Mouse (Mus musculus) lung, adult 2 months (tissue): ENCODE measurements at regions not wholly inside any gene's neighbourhood (a gene's known extent, or its start where the extent isn't known, plus 50 kb on each side); places are given as distances from the start of the nearest gene placed in this dataset.

Experiments
- DNase-seq: peaks from one replicate; pipeline ENCODE4 v3.0.0; 2022
- H3K4me1 ChIP-seq: fragments of 200-500 bp; 2 replicates; pipeline ENCODE4 v1.6.1; 2011; ENCODE audit warnings: low read length; ENCODE audit not compliant: control insufficient read depth, insufficient read depth
- H3K4me3 ChIP-seq: fragments of 200-500 bp; replicated peaks from 2 replicates; pipeline ENCODE3; 2011; ENCODE audit warnings: low read depth, mild to moderate bottlenecking, control low read depth, low read length; ENCODE audit errors: extremely low read depth
- CTCF ChIP-seq: fragments of 200-500 bp; IDR thresholded peaks from 2 replicates; pipeline ENCODE4 v1.5.1; 2011; ENCODE audit warnings: mild to moderate bottlenecking, low read length, control low read depth; ENCODE audit not compliant: insufficient read depth
- POLR2A ChIP-seq: fragments of 200-500 bp; IDR thresholded peaks from 2 replicates; pipeline ENCODE4 v1.6.1; 2011; ENCODE audit warnings: low read depth, mild to moderate bottlenecking, control low read depth, low read length, borderline replicate concordance; ENCODE audit errors: extremely low read depth
- WGBS: fragments of 180-500 bp; shearing (Covaris S2); methylation state at CpG from one replicate; pipeline ENCODE4 v1.1.7; 2018; 5-methylcytosine and 5-hydroxymethylcytosine counted together

DNA sequence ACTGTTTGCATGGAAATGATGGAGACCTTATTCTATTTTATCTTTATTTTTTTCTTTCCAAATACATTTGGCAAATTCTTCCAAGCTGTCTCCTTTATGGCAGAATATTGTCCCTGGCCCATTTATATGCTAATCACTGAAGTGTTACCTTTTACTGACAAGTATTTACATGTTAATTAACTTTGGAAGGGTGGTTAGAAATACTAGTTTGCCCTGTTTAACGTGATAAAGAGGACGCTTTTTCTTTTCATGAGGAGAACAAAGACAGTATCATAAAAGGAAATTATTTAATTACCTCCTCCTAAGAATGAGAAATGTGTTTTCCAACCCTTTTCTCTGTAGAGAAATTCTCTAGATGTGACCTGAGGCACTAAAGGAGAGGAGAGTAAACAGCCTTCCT, 491.4 kb upstream of the Fam92a start:
- DNase-seq = no peak
- H3K4me1 ChIP-seq = no peaks in the 10 kb centered on the region
- 51% methylated on average over 2 of the region's 2 CpGs for WGBS
- TF ChIP-seq POLR2A (no peak), CTCF (no peak)
- no peak overlapping the region for H3K4me3 ChIP-seq

DNA sequence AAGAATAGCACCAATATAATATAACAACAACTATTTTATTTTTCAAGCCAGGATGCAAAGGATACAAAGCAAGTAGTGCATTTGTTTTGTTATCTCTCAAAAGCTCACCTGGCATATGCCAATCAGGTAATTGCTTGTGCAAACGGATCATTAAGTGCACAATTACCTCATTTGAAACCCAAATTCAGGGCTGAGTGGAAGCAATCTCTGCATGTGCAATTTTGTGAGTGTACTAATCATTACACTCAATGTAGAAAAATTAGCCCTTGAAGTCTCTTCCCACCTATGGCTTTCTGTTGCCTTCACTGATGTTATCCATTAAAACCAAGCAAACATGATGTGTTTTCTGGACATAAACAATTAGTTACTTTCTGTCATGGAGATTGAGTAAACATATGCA, 490.9 kb upstream of the Fam92a start:
- DNase-seq = no peak
- H3K4me3 ChIP-seq = no peak overlapping the region
- no peaks in the 10 kb centered on the region for H3K4me1 ChIP-seq
- no peak for TF ChIP-seq CTCF
- no peak for TF ChIP-seq POLR2A
- 70% methylated on average over 1 of the region's 1 CpGs for WGBS

DNA sequence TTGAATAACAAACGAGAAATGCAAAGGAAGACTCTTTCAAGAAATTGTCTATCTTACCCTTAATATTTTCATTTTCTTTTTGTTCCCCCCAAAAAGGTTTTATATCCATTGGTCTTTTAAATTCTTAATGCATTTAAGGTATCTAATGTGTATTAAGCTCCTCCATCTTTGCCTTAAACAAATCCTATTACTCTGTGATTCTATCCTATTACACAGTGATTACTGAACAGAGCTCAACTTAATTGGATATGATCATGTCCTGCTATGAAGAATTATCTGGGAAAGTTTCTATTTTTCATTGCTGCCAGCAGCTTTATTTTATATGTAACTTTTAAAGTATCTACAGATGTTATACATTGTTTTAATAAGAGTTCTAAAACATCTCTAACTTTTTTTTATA, 487.3 kb upstream of the Fam92a start:
- no peak for TF ChIP-seq CTCF
- no peak for TF ChIP-seq POLR2A
- Histone ChIP-seq H3K4me3 (no peak overlapping the region), H3K4me1 (peaks cover 4% of the 10 kb centered on the region; the same call in 1 of the 2 replicates)
- DNase-seq = no peak
- 90% methylated on average over 1 of the region's 1 CpGs for WGBS

DNA sequence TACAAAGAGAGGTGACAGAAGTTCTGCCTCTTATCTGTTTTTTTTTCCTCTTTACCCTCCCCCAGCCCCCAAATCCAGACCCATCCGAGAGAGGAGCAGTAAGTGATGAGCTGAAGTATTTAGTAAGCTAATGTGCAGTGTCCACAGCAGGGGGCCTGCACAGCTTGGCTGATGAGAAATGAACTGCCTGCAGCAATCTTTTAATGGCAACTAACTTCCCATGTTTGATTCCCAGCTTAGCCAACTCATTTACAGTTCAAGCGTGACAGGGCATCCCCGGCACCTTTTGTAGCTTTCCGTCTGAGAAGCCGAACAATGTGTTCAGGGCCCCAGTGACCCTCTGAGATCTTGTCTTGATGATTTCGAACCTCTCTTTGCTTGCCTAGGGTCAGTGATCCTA, 486.8 kb upstream of the Fam92a start:
- TF ChIP-seq CTCF (no peak), POLR2A (no peak)
- 74% methylated on average over 6 of the region's 6 CpGs for WGBS

DNA sequence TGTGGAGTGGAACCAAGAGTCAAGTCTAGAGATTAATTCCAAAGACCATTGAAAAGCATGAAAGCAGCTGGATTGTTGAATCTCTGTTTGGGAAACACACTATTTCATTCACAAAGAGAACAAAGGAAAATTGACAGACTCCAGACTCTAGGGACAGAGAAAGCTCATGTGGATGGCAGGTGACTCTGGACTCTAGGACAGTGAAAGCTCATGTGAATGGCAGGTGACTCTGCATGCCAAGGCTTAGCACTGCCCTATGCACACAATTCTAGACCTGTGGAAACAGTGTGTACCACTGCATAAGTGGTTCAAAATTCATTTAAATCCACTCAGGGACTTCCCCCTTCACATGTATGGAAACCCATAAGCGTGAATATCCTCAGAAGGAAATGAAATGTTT, 486.0 kb upstream of the Fam92a start:
- no peak for DNase-seq
- TF ChIP-seq CTCF = no peak
- no peak for TF ChIP-seq POLR2A
- WGBS = 91% methylated on average over 1 of the region's 1 CpGs
- Histone ChIP-seq H3K4me3 (no peak overlapping the region), H3K4me1 (peaks cover 4% of the 10 kb centered on the region; the same call in 1 of the 2 replicates)

More for the DNA sequence above, 486.8 kb upstream of the Fam92a start:
- H3K4me3 ChIP-seq = no peak overlapping the region
- peaks cover 4% of the 10 kb centered on the region; the same call in 1 of the 2 replicates for H3K4me1 ChIP-seq
- DNase-seq = no peak

DNA sequence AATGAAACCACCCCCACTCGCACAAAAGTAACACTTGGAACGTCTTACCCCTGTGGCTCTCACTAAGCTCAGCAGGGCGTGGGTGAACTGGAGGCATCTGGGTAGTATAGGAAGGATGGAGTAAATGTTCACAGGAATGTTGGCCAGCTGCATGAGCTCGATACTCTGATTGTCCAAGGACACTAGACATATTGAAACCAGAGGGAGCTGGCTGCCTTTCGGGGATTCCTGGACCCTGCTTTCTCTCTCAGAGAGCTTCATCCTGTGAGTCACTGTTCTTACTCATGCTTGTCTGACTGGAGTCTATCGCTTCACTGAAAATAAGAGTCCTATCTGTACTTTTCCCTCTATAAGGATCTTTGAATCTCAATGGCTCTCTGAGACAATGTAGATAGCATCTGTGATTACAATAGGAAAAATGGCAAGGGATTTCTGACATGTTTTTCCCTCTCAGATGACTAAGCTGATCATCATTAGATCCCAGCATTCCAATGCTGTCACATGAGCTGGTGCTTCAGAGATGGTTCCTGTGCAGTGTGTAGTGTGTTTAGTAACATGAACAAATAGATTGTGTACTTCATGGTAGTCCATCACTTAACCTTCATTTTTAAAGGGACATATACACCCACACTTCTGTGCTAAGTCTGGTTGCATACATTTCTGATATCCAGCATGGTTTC, 485.2 kb upstream of the Fam92a start:
- no peak overlapping the region for H3K4me3 ChIP-seq
- WGBS = 70% methylated on average over 6 of the region's 6 CpGs
- no peak for DNase-seq
- TF ChIP-seq CTCF (no peak), POLR2A (no peak)
- H3K4me1 ChIP-seq = peaks cover 4% of the 10 kb centered on the region; the same call in 1 of the 2 replicates

DNA sequence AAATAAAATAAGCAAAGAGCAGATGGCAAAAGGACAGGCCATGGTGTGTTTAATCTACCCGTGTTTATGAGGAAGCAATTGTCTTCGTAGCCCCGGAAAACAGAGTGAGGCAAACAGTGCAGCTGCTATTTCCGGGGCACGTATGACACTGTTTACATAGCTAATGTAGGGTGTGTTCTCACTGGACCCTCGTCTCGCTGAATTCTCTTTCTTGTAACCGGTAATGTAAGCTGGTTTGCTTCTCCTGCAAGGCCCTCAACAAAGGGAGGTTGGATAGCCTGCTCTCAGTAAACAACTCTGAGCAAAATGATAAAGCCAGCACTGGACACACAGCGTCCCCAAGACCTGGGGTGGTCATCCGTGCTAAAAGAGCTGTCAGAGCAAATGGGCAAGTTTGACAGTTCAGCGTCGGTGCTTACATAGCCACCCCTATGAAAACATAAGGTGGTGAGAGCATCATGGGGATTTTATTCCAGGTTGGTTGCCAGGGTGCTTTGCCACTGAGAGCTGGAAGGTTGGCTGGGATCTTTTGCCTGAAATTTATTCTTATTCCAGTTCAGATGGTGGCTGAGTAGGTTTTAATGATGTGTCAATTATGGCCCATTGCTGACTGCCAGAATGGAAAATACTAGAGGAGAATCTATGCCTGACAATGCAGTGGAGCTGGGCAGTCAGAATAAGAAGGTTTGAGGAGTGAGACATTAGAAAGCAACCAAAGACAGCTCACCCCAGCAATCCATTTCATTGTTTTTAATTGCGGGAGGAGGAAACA, 483.8 kb upstream of the Fam92a start:
- Histone ChIP-seq H3K4me1 (peaks cover 4% of the 10 kb centered on the region; the same call in 1 of the 2 replicates), H3K4me3 (no peak overlapping the region)
- no peak for TF ChIP-seq CTCF
- no peak for TF ChIP-seq POLR2A
- no peak for DNase-seq
- WGBS = 15% methylated on average over 13 of the region's 13 CpGs

DNA sequence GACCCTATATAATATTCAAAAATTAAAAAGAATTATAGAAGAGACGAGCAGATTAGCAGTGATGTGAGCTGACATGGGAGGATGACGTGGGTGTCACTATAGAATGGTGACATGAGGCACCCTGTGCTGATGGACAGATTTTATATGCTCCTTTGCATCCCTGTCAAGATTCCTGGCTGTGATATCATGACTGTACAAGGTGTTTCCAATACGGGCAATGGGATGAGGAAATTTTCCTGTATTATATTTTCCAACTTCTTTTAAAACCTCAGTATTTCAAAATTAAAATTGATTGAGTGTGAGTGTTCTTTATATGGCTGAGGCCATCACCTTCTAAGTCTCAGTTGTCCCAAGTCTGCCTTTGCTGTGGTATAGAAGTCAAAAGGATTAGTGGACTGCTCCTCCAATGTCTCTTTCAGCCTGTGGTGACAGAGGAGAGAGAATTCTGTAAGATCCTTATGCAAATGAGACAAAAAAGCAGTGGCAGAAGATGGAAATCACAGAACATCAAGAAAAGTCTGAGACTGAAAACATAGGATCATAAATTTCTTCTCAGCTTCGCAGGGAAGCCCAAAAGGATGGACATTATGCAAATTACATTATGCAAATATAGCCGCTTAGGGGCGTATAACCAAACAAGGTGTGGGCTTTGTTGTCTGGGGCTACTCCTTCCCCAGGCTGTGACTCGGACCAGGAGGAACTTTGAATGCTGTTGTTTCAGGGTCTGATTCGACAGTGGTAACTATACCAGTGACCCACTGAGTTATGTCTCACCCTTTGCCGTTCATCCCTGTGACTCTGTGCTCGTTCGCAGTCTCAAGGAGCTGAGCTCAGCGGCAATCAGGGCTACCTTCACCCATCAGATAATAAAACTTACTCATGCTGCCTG, 483.0 kb upstream of the Fam92a start:
- peaks cover 4% of the 10 kb centered on the region; the same call in 1 of the 2 replicates for H3K4me1 ChIP-seq
- no peak for DNase-seq

DNA sequence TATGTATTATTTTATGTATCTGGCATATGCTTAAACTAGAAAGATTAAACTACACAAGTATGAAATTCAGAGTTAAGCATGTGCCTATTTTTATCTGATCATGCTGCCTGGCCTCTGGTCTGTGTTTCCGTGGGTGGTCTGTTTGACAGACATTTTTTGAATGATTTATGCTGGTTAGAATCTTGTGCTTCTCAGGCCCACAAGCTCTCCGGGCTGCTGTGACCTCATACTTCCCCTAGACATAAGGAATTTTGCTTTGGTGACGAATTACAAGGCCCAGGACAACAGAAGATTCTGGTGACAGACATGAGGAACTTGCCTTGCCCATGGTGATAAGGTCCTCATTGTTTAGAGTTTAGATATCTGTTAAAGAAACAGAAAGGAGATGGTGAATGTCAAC, 475.9 kb upstream of the Fam92a start:
- TF ChIP-seq POLR2A = no peak
- TF ChIP-seq CTCF = no peak
- Histone ChIP-seq H3K4me3 (no peak overlapping the region), H3K4me1 (no peaks in the 10 kb centered on the region)
- no peak for DNase-seq
- 17% methylated on average over 3 of the region's 3 CpGs for WGBS

More for the DNA sequence above, 483.0 kb upstream of the Fam92a start:
- TF ChIP-seq POLR2A (no peak), CTCF (no peak)
- WGBS = 42% methylated on average over 12 of the region's 12 CpGs
- H3K4me3 ChIP-seq = no peak overlapping the region
